ENCODE assay signal across 25 mouse cellular contexts in genomic region chr13:69373816-69374142, GRCm38 (mm10).
DNase-seq lines count a peak whose midpoint lies in the region; ATAC-seq and TF ChIP-seq lines count a peak whose summit lies in the region.
"Had no signal": no experiment of that assay in that cellular context is flagged by ENCODE, and none has a peak within 500 bp of the region (broad histone marks: within the 10 kb centered on the region; RNA-seq: fewer than 3 reads in every experiment).

No protein-coding gene starts in this region.

- H3K9ac ChIP-seq in hindbrain, embryonic 13.5 days = no peak overlapping the region
- H3K9ac ChIP-seq in midbrain, embryonic 15.5 days = no peak overlapping the region
- no peak overlapping the region for H3K9ac ChIP-seq in hindbrain, postnatal 0 days (replicated peaks; ENCODE audit: low read length)
- H3K9ac ChIP-seq: forebrain, embryonic 13.5 days; heart, embryonic 13.5 days; intestine, embryonic 15.5 days had no signal

- H3K27ac ChIP-seq in hindbrain, embryonic 13.5 days = no peak overlapping the region
- H3K27ac ChIP-seq in hindbrain, embryonic 10.5 days = no peak overlapping the region
- H3K27ac ChIP-seq in midbrain, embryonic 15.5 days = no peak overlapping the region
- no peak overlapping the region for H3K27ac ChIP-seq in midbrain, embryonic 10.5 days (replicated peaks)
- no peak overlapping the region for H3K27ac ChIP-seq in hindbrain, postnatal 0 days
- H3K27ac ChIP-seq: forebrain, embryonic 10.5 days; forebrain, embryonic 13.5 days; heart, adult 2 months; heart, embryonic 10.5 days; heart, embryonic 13.5 days; intestine, embryonic 15.5 days had no signal

- H3K27me3 ChIP-seq in hindbrain, embryonic 13.5 days = no peaks in the 10 kb centered on the region
- H3K27me3 ChIP-seq in hindbrain, embryonic 10.5 days (ENCODE audit: insufficient read depth, poor library complexity, severe bottlenecking) = no peaks in the 10 kb centered on the region
- H3K27me3 ChIP-seq in midbrain, embryonic 15.5 days (replicated peaks) = no peaks in the 10 kb centered on the region
- no peaks in the 10 kb centered on the region for H3K27me3 ChIP-seq in midbrain, embryonic 10.5 days (ENCODE audit: low read depth, poor library complexity, severe bottlenecking)
- H3K27me3 ChIP-seq in hindbrain, postnatal 0 days (ENCODE audit: insufficient read depth, low read length) = no peaks in the 10 kb centered on the region
- H3K27me3 ChIP-seq: forebrain, embryonic 13.5 days; heart, embryonic 13.5 days; intestine, embryonic 15.5 days had no signal

- no peaks in the 10 kb centered on the region for H3K4me1 ChIP-seq in hindbrain, embryonic 13.5 days (replicated peaks)
- no peaks in the 10 kb centered on the region for H3K4me1 ChIP-seq in hindbrain, embryonic 10.5 days (replicated peaks)
- H3K4me1 ChIP-seq in midbrain, embryonic 15.5 days = no peaks in the 10 kb centered on the region
- H3K4me1 ChIP-seq in midbrain, embryonic 10.5 days = no peaks in the 10 kb centered on the region
- no peaks in the 10 kb centered on the region for H3K4me1 ChIP-seq in hindbrain, postnatal 0 days (ENCODE audit: insufficient read depth, low read length)
- H3K4me1 ChIP-seq: forebrain, embryonic 10.5 days; forebrain, embryonic 13.5 days; heart, embryonic 10.5 days; heart, embryonic 13.5 days; intestine, embryonic 15.5 days had no signal

- no peak for TF ChIP-seq CTCF in hindbrain, postnatal 0 days (IDR thresholded peaks at IDR 0.05; ENCODE audit: low read depth)

- 0 out of 2 replicates have a peak, but pooled peaks have one; percentile 68 for ATAC-seq in hindbrain, embryonic 13.5 days (ENCODE audit: low FRiP score)
- peak; percentile 65; the same call in 1 of the 2 replicates for ATAC-seq in midbrain, embryonic 15.5 days (replicated peaks)
- 0 out of 2 replicates have a peak, but pooled peaks have one; percentile 18 for ATAC-seq in hindbrain, postnatal 0 days
- ATAC-seq: forebrain, embryonic 13.5 days; forebrain, embryonic 16.5 days; intestine, embryonic 15.5 days; Patski had no signal

- no peak for DNase-seq in hindbrain, embryonic 10.5 days (ENCODE audit: low spot score)
- no peak for DNase-seq in midbrain, embryonic 10.5 days (ENCODE audit: low spot score)
- no peak for DNase-seq in hindbrain, postnatal 0 days (ENCODE audit: low spot score)
- no peak for DNase-seq in kidney, postnatal 25 days
- no peak for DNase-seq in adrenal gland, adult 2 months
- DNase-seq: adrenal gland, postnatal 14 days; B cell, adult 2 months; cerebellum, adult 18-20 months; cerebellum, adult 9-10 months; cerebellum, postnatal 14 days; gastrocnemius, postnatal 10 days; gastrocnemius, postnatal 36 days; heart, adult 2 months; heart, postnatal 14 days; heart, postnatal 4 days had no signal

- H3K4me3 ChIP-seq in hindbrain, embryonic 13.5 days = no peak overlapping the region
- no peak overlapping the region for H3K4me3 ChIP-seq in hindbrain, embryonic 10.5 days
- no peak overlapping the region for H3K4me3 ChIP-seq in midbrain, embryonic 15.5 days
- H3K4me3 ChIP-seq in midbrain, embryonic 10.5 days = no peak overlapping the region
- no peak overlapping the region for H3K4me3 ChIP-seq in hindbrain, postnatal 0 days (ENCODE audit: low read length)
- H3K4me3 ChIP-seq: forebrain, embryonic 10.5 days; forebrain, embryonic 13.5 days; heart, adult 2 months; heart, embryonic 10.5 days; heart, embryonic 13.5 days; intestine, embryonic 15.5 days had no signal

- H3K4me2 ChIP-seq in hindbrain, embryonic 13.5 days = no peak overlapping the region
- H3K4me2 ChIP-seq in midbrain, embryonic 15.5 days = no peak overlapping the region
- no peak overlapping the region for H3K4me2 ChIP-seq in hindbrain, postnatal 0 days (ENCODE audit: low read depth, low read length)
- H3K4me2 ChIP-seq: forebrain, embryonic 13.5 days; heart, embryonic 13.5 days; intestine, embryonic 15.5 days had no signal

- 79% methylated on average over 1 of the region's 1 CpGs for WGBS in hindbrain, embryonic 13.5 days
- WGBS in hindbrain, embryonic 10.5 days = 72% methylated on average over 1 of the region's 1 CpGs
- 69% methylated on average over 1 of the region's 1 CpGs for WGBS in midbrain, embryonic 15.5 days
- 63% methylated on average over 1 of the region's 1 CpGs for WGBS in midbrain, embryonic 10.5 days
- 55% methylated on average over 1 of the region's 1 CpGs for WGBS in hindbrain, postnatal 0 days

- H3K36me3 ChIP-seq in hindbrain, embryonic 13.5 days = no peaks in the 10 kb centered on the region
- no peaks in the 10 kb centered on the region for H3K36me3 ChIP-seq in hindbrain, embryonic 10.5 days
- H3K36me3 ChIP-seq in midbrain, embryonic 15.5 days (replicated peaks) = no peaks in the 10 kb centered on the region
- no peaks in the 10 kb centered on the region for H3K36me3 ChIP-seq in midbrain, embryonic 10.5 days
- H3K36me3 ChIP-seq in hindbrain, postnatal 0 days (ENCODE audit: insufficient read depth, low read length) = no peaks in the 10 kb centered on the region
- H3K36me3 ChIP-seq: forebrain, embryonic 10.5 days; G1E; heart, embryonic 10.5 days; heart, embryonic 13.5 days; intestine, embryonic 15.5 days had no signal

- H3K9me3 ChIP-seq in hindbrain, embryonic 13.5 days = no peaks in the 10 kb centered on the region
- 0 out of 2 replicates have a peak, but pooled peaks cover 4% of the 10 kb centered on the region for H3K9me3 ChIP-seq in hindbrain, embryonic 10.5 days
- no peaks in the 10 kb centered on the region for H3K9me3 ChIP-seq in midbrain, embryonic 15.5 days
- H3K9me3 ChIP-seq in midbrain, embryonic 10.5 days (replicated peaks) = no peaks in the 10 kb centered on the region
- no peaks in the 10 kb centered on the region for H3K9me3 ChIP-seq in hindbrain, postnatal 0 days (ENCODE audit: low read length)
- H3K9me3 ChIP-seq: forebrain, embryonic 13.5 days; intestine, embryonic 15.5 days had no signal

Comparison
In these comparisons a context has a peak if more than half of its experiments do, and no peak if none do; other contexts are left out.
1. ATAC-seq: peak in every context shown above with its lines; median percentile 68 in hindbrain, embryonic 13.5 days; 65 in midbrain, embryonic 15.5 days; 18 in hindbrain, postnatal 0 days.